Mouse (Mus musculus) limb, embryonic 12.5 days (tissue): Measurements from ENCODE around the gene Gm3636. TPM values are rescaled to one million over a fixed set of nuclear protein-coding genes. Genes with fewer than 3 reads are reported as not detected.
"Not testable (repeated sequence)": the region's sequence is repeated elsewhere in the genome, so short reads cannot be mapped to it uniquely, and the experiment has no call there.

Source experiments
- ATAC-seq: fragments of 200-750 bp; cut with Nextera tagmentation; 2 replicates; pipeline ENCODE4 v1.8.0; 2017; ENCODE audit warnings: low read depth, moderate TSS enrichment; ENCODE audit not compliant: insufficient number of reproducible peaks, insufficient read depth, low FRiP score, low TSS enrichment
- H3K27ac ChIP-seq: fragments of 300-500 bp; sonication (generic); 2 replicates; pipeline ENCODE4 v1.5.1; 2016; ENCODE audit warnings: mild to moderate bottlenecking, moderate library complexity
- H3K27me3 ChIP-seq: fragments of 300-500 bp; sonication (generic); 2 replicates; pipeline ENCODE4 v1.6.1; 2016; ENCODE audit warnings: mild to moderate bottlenecking, moderate library complexity
- H3K36me3 ChIP-seq: fragments of 300-500 bp; sonication (generic); 2 replicates; pipeline ENCODE4 v1.6.1; 2016; ENCODE audit warnings: mild to moderate bottlenecking, moderate library complexity
- H3K4me1 ChIP-seq: fragments of 300-500 bp; sonication (generic); replicated peaks from 2 replicates; pipeline ENCODE4 v1.6.1; 2016
- H3K4me2 ChIP-seq: fragments of 300-500 bp; sonication (generic); 2 replicates; pipeline ENCODE4 v1.6.1; 2016; ENCODE audit warnings: mild to moderate bottlenecking, moderate library complexity
- H3K4me3 ChIP-seq: fragments of 300-500 bp; sonication (generic); replicated peaks from 2 replicates; pipeline ENCODE4 v1.5.1; 2016; ENCODE audit warnings: mild to moderate bottlenecking
- H3K9ac ChIP-seq: fragments of 300-500 bp; sonication (generic); replicated peaks from 2 replicates; pipeline ENCODE4 v1.6.1; 2016; ENCODE audit warnings: mild to moderate bottlenecking, moderate library complexity
- H3K9me3 ChIP-seq: fragments of 300-500 bp; sonication (generic); 2 replicates; pipeline ENCODE4 v1.6.1; 2016; ENCODE audit warnings: mild to moderate bottlenecking, moderate library complexity
- WGBS: fragments of 180-500 bp; shearing (Covaris S2); methylation state at CpG from one replicate; pipeline ENCODE4 v1.1.7; 2016; 5-methylcytosine and 5-hydroxymethylcytosine counted together
- polyA plus RNA-seq: library from polyadenylated mRNA; unstranded; fragments of >200 nt; fragmentation: Nextera tagmentation; extraction: Ambion mirVana; gene quantifications from 2 replicates; pipeline ENCODE4 v1.2.1, GENCODE M21; 2016

The Gm3636 gene
- polyA plus RNA-seq: 5.6 and 5.7 TPM in 2 replicates

DNA sequence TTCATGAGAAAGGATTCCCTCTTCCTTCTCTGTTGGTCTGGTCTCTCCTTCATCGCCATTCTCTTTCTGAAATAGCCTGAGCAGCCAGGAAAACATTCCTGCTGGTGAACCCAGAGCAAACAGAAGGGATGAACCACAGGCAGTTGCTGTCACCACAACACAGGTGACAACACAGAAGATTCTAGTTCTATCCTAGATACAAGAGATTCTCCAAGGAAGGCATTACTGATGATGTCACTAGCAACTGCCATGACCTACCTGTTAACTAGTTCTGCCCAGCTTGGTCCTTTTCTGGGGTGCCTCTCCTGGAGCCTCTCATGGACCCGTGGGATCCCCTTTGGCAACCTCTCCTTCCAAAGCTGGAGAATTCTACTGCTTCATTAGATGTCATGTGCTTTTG lies at the start of gene Gm3636:
Gm3636 (minus strand) TSS at position 101 of the 400 bp plus-strand sequence.
- not testable (repeated sequence) for H3K9ac ChIP-seq, H3K9me3 ChIP-seq, H3K4me2 ChIP-seq, H3K4me3 ChIP-seq, H3K36me3 ChIP-seq, ATAC-seq, H3K27me3 ChIP-seq, H3K27ac ChIP-seq, H3K4me1 ChIP-seq
- no CpG with 5 or more reads among the region's 2 CpGs for WGBS

DNA sequence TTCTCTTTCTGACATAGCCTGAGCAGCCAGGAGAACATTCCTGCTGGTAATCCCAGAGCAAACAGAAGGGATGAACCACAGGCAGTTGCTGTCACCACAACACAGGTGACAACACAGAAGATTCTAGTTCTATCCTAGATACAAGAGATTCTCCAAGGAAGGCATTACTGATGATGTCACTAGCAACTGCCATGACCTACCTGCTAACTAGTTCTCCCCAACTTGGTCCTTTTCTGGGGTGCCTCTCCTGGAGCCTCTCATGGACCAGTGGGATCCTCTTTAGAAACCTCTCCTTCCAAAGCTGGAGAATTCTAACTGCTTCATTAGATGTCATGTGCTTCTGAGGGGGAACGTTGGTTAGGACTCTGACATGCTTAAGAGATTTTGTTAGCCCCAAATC lies 32.2 kb upstream of the Gm3636 start, which contains the start of gene Gm8362:
Gm8362 (minus strand) TSS at position 101 of the 400 bp plus-strand sequence.
- not testable (repeated sequence) for H3K9ac ChIP-seq, H3K27ac ChIP-seq, ATAC-seq, H3K4me3 ChIP-seq, H3K36me3 ChIP-seq, H3K9me3 ChIP-seq, H3K4me1 ChIP-seq, H3K27me3 ChIP-seq, H3K4me2 ChIP-seq
- WGBS: 100% methylated on average over 1 of the region's 1 CpGs

DNA sequence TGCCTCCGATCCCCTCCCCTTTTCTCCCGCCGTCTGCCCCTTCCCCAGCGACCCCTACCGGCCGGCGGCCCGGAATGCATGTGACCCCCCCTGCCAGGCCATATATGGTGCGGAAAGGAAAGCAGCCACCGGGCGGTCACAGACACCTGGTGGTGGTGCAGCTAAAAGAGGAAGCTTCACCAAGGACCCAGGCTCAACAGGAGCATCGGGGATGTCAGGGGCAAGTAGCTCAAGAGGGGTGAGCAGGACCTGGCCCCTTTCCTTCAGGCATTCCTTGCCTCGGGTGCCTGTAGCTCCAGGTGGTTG lies 15.1 kb upstream of the Gm3636 start:
- H3K27ac ChIP-seq, H3K36me3 ChIP-seq, H3K27me3 ChIP-seq, H3K9me3 ChIP-seq, ATAC-seq, H3K9ac ChIP-seq, H3K4me1 ChIP-seq: not testable (repeated sequence)
- Histone ChIP-seq H3K4me3 (peak overlapping the region; percentile 44), H3K4me2 (peak overlapping the region; percentile 52)
- 0% methylated on average over 5 of the region's 13 CpGs for WGBS

DNA sequence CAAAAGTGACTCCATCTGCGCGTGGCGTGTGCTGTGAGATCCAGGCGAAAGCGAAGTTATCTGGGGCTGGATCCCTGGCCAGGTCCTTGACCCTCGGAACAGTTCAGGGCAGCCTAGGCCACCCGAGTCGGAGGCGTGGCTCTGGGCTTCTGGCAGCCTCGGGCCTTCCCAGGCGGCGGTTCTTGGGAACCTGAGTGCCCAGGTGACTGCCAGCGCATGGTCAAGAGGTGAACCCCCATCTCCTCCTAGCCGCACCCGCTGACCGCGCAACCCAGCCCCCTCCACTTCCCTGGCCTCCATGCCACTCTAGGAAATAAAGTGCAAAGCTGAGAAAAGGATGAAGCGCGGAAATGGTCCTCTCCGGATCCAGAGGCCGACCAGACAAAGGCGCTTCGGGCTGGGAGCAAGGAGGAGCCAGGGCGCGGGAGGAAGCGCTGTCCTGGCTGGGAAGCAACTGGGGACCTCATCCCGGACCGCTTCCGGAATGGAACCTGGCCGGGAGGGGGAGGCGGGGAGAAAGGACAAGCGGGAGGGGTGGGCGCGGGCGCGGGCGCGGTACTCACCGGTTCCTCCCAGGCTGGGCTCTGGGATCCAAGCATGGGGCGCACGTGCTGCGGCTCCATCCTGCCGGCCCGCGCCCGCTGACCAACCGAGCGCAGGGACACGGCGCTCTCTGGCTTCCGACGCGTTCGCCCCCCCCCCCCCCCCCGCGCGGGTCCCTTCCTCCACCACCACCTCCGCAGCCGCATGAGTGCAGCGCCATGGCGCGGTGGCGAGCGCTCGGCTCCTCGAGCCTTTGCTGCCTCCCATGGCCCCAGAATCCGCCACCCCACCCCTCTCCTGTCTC lies 14.5 kb upstream of the Gm3636 start:
- not testable (repeated sequence) for H3K27me3 ChIP-seq, ATAC-seq, H3K4me1 ChIP-seq, H3K9me3 ChIP-seq, H3K36me3 ChIP-seq
- WGBS: 0% methylated on average over 31 of the region's 67 CpGs
- 0 out of 2 replicates have a peak overlapping the region, but pooled peaks have one; percentile 35 for H3K27ac ChIP-seq
- peak overlapping the region; percentile 59 for H3K9ac ChIP-seq
- H3K4me2 ChIP-seq: peak overlapping the region; percentile 52
- H3K4me3 ChIP-seq: peak overlapping the region; percentile 44

DNA sequence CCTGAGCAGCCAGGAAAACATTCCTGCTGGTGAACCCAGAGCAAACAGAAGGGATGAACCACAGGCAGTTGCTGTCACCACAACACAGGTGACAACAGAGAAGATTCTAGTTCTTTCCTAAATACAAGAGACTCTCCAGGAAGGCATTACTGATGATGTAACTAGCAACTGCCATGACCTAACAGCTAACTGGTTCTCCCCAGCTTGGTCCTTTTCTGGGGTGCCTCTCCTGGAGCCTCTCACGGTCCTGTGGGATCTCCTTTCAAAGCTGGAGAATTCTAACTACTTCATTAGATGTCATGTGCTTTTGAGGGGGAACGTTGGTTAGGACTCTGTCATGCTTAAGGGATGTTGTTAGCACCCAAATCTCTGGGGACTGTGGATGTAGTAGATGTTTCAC lies 22.0 kb downstream of the Gm3636 start, which contains the start of gene Gm8050:
Gm8050 (minus strand) TSS at position 101 of the 400 bp plus-strand sequence.
- not testable (repeated sequence) for H3K9me3 ChIP-seq, H3K36me3 ChIP-seq, H3K27me3 ChIP-seq, H3K4me3 ChIP-seq, H3K4me1 ChIP-seq, H3K9ac ChIP-seq, ATAC-seq, H3K27ac ChIP-seq, H3K4me2 ChIP-seq
- WGBS: 89% methylated on average over 1 of the region's 2 CpGs

Other genes with a start within 250 kb of the Gm3636 start
- gene Gm8356, start 205.0 kb downstream of the Gm3636 start, polyA plus RNA-seq: not detected in 2 replicates
- 0.31 TPM in 1 of 2 replicates, not detected in the other for gene Gm3629, start 151.7 kb downstream of the Gm3636 start, polyA plus RNA-seq
- not detected in 2 replicates for gene Gm3460, start 119.9 kb downstream of the Gm3636 start, polyA plus RNA-seq
- gene Gm10251, start 58.2 kb downstream of the Gm3636 start, polyA plus RNA-seq: not detected in 2 replicates
- gene Gm8050, start 22.1 kb downstream of the Gm3636 start, polyA plus RNA-seq: not detected in 2 replicates
- not detected in 2 replicates for gene Gm8362, start 32.1 kb upstream of the Gm3636 start, polyA plus RNA-seq
- gene Gm3642, start 98.0 kb upstream of the Gm3636 start, polyA plus RNA-seq: not detected in 2 replicates
- gene Gm3667, start 147.6 kb upstream of the Gm3636 start, polyA plus RNA-seq: 1.2 and 1.7 TPM in 2 replicates
- not detected in 2 replicates for gene Gm6356, start 231.5 kb upstream of the Gm3636 start, polyA plus RNA-seq